In genomic region chr4:140693513-140693912, GRCm38 (mm10) we compare ENCODE assay signal across 26 mouse cellular contexts. TPM values are rescaled to one million over a fixed set of nuclear protein-coding genes. Genes with fewer than 3 reads are reported as not detected.
DNase-seq lines count a peak whose midpoint lies in the region; ATAC-seq lines count a peak whose summit lies in the region.
"Had no signal": no experiment of that assay in that cellular context is flagged by ENCODE, and none has a peak within 500 bp of the region (broad histone marks: within the 10 kb centered on the region; RNA-seq: fewer than 3 reads in every experiment).

No protein-coding gene starts in this region.

- intact Hi-C loops in heart, postnatal 36 days (cut with DNase I), result no loop called here

- H3K27me3 ChIP-seq in heart, embryonic 12.5 days (replicated peaks), result peaks cover 7% of the 10 kb centered on the region; the same call in 1 of the 2 replicates
- H3K27me3 ChIP-seq: CH12.LX, Patski had no signal

- H3K4me3 ChIP-seq in heart, embryonic 12.5 days, result no peak overlapping the region
- H3K4me3 ChIP-seq: embryonic facial prominence, embryonic 13.5 days; forebrain, embryonic 12.5 days; heart, embryonic 10.5 days; heart, embryonic 15.5 days; hindbrain, embryonic 15.5 days had no signal

- H3K27ac ChIP-seq in heart, embryonic 12.5 days (ENCODE audit: poor library complexity, severe bottlenecking), result no peak overlapping the region
- H3K27ac ChIP-seq: embryonic facial prominence, embryonic 13.5 days; forebrain, embryonic 12.5 days; heart, embryonic 10.5 days; heart, embryonic 15.5 days; hindbrain, embryonic 15.5 days had no signal

- H3K9me3 ChIP-seq in heart, embryonic 12.5 days (replicated peaks), result no peaks in the 10 kb centered on the region
- H3K9me3 ChIP-seq: embryonic facial prominence, embryonic 13.5 days; forebrain, embryonic 12.5 days; G1E; heart, embryonic 10.5 days; heart, embryonic 15.5 days; hindbrain, embryonic 15.5 days had no signal

- no peak overlapping the region for H3K9ac ChIP-seq in heart, embryonic 12.5 days
- H3K9ac ChIP-seq: embryonic facial prominence, embryonic 13.5 days; forebrain, embryonic 12.5 days; heart, embryonic 15.5 days; hindbrain, embryonic 15.5 days had no signal

- 41% methylated on average over 4 of the region's 4 CpGs for WGBS in heart, embryonic 12.5 days

- H3K4me1 ChIP-seq in heart, embryonic 12.5 days (replicated peaks), result 0 out of 2 replicates have a peak, but pooled peaks cover 3% of the 10 kb centered on the region
- H3K4me1 ChIP-seq: forebrain, embryonic 12.5 days; heart, embryonic 15.5 days; hindbrain, embryonic 15.5 days had no signal

- no peaks in the 10 kb centered on the region for H3K36me3 ChIP-seq in heart, embryonic 12.5 days
- H3K36me3 ChIP-seq: embryonic facial prominence, embryonic 13.5 days; forebrain, embryonic 12.5 days; G1E; heart, embryonic 10.5 days; heart, embryonic 15.5 days; hindbrain, embryonic 15.5 days had no signal

- no peak for DNase-seq in heart, postnatal 36 days
- DNase-seq in 416B (ENCODE audit: low read depth) (peak; percentile 93), MEL-GATA-1-ER (ENCODE audit: extremely low read depth, low read depth) (peak; percentile 82)
- DNase-seq in kidney, postnatal 10 days, result no peak
- no peak for DNase-seq in frontal cortex, adult 2 months (ENCODE audit: extremely low spot score in 1 of 2, low spot score in 1 of 2)
- DNase-seq: adrenal gland, adult 8-10 months; adrenal gland, postnatal 36 days; cerebellum, adult 8-10 months; cerebellum, postnatal 14 days; gastrocnemius, postnatal 36 days; heart, adult 18-20 months; heart, postnatal 14 days had no signal

- no peak overlapping the region for H3K4me2 ChIP-seq in heart, embryonic 12.5 days
- H3K4me2 ChIP-seq: embryonic facial prominence, embryonic 13.5 days; forebrain, embryonic 12.5 days; heart, embryonic 15.5 days; hindbrain, embryonic 15.5 days had no signal

- 0 out of 2 replicates have a peak, but pooled peaks have one; percentile 17 for ATAC-seq in heart, embryonic 12.5 days (ENCODE audit: insufficient number of reproducible peaks, low FRiP score)
- ATAC-seq in hematopoietic stem cell, adult 5-6 weeks (replicated peaks in 1 of 2; ENCODE audit: insufficient read depth in 1 of 2, low FRiP score in 2 of 2, low TSS enrichment in 1 of 2, low read depth in 1 of 2, poor library complexity in 2 of 2, severe bottlenecking in 2 of 2), result peak; percentile 61 to 79
- ATAC-seq: forebrain, embryonic 16.5 days; intestine, embryonic 16.5 days; Patski had no signal

RNA-seq across cellular contexts. Expression of gene Rcc2, which starts 6.8 kb away (rescaled TPM):
- polyA plus RNA-seq in heart, embryonic 12.5 days (2016; fragmentation: Nextera tagmentation; extraction: Ambion mirVana), result 38.5 and 40.6 TPM in 2 replicates
- 10 to 100 TPM; 14.0 to 14.8 TPM for total RNA-seq in heart, postnatal 36 days (2021)
- 128 and 156 TPM in 2 replicates for total RNA-seq in hematopoietic stem cell, adult 5-6 weeks (2017)
- polyA plus RNA-seq in frontal cortex, adult 2 months (2012; rRNA removed), result 46.3 and 49.8 TPM in 2 replicates

RNA-seq across cellular contexts. Expression of gene Arhgef10l, which starts 27.7 kb away (rescaled TPM):
- polyA plus RNA-seq in heart, embryonic 12.5 days (2016; fragmentation: Nextera tagmentation; extraction: Ambion mirVana), result 20.1 and 21.0 TPM in 2 replicates
- total RNA-seq in heart, postnatal 36 days (2021), result 10 to 100 TPM; 62.5 to 65.0 TPM
- total RNA-seq in hematopoietic stem cell, adult 5-6 weeks (2017), result 5.4 and 8.2 TPM in 2 replicates
- polyA plus RNA-seq in frontal cortex, adult 2 months (2012; rRNA removed), result 28.9 and 29.2 TPM in 2 replicates

RNA-seq across cellular contexts. Expression of gene Padi6, which starts 48.9 kb away (rescaled TPM):
- polyA plus RNA-seq in heart, embryonic 12.5 days (2016; fragmentation: Nextera tagmentation; extraction: Ambion mirVana), result not detected in 2 replicates
- not detected for total RNA-seq in heart, postnatal 36 days (2021)
- not detected in 2 replicates for total RNA-seq in hematopoietic stem cell, adult 5-6 weeks (2017)
- polyA plus RNA-seq in frontal cortex, adult 2 months (2012; rRNA removed), result 0.97 and 1.2 TPM in 2 replicates
- total RNA-seq: adrenal gland, adult 8-10 months; adrenal gland, postnatal 36 days; CH12.LX; G1E; gastrocnemius, adult 18-20 months; gastrocnemius, postnatal 36 days; heart, adult 18-20 months; heart, postnatal 14 days had no signal
- polyA plus RNA-seq: embryonic facial prominence, embryonic 13.5 days; forebrain, embryonic 12.5 days; forebrain, embryonic 16.5 days; G1E; heart, embryonic 10.5 days; heart, embryonic 15.5 days; hindbrain, embryonic 11.5 days; hindbrain, embryonic 15.5 days; Patski had no signal

Comparison
In these comparisons a context has a peak if more than half of its experiments do, and no peak if none do; other contexts are left out.
1. DNase-seq: peak in 416B (single experiment) and MEL-GATA-1-ER (single experiment); none in heart, postnatal 36 days (0 of 2), kidney, postnatal 10 days (single experiment) and frontal cortex, adult 2 months (0 of 2).